Mouse (Mus musculus) MEL (cell line): ENCODE measurements at regions not wholly inside any gene's neighbourhood (a gene's known extent, or its start where the extent isn't known, plus 50 kb on each side); places are given as distances from the start of the nearest gene placed in this dataset.

Experiments
- CHD1 ChIP-seq: IDR thresholded peaks from 2 replicates; pipeline ENCODE4 v1.6.1; 2012; ENCODE audit warnings: low read depth, mild to moderate bottlenecking, inconsistent platforms, low read length, improper control_type of control experiment
- CHD2 ChIP-seq: IDR thresholded peaks from 2 replicates; pipeline ENCODE4 v1.6.1; 2011; ENCODE audit warnings: low read length, improper control_type of control experiment
- CTCF ChIP-seq, 3 experiments: IDR thresholded peaks in 2 of 3; conservative IDR thresholded peaks in 1 of 3; 2 replicates each; pipeline ENCODE4 v1.5.1; 2011 to 2012; ENCODE audit warnings: low read length in 3 of 3, low read depth in 2 of 3, mild to moderate bottlenecking in 2 of 3, improper control_type of control experiment in 1 of 3, inconsistent platforms in 1 of 3, mixed read lengths in 1 of 3, moderate library complexity in 1 of 3; ENCODE audit not compliant: control insufficient read depth in 1 of 3, insufficient read depth in 1 of 3, poor library complexity in 1 of 3, severe bottlenecking in 1 of 3
- EP300 ChIP-seq, 2 experiments: IDR thresholded peaks; 2 replicates each; pipeline ENCODE4 v1.6.1; 2011; ENCODE audit warnings: improper control_type of control experiment in 2 of 2, low read length in 2 of 2, low read depth in 1 of 2, mild to moderate bottlenecking in 1 of 2
- KAT2A ChIP-seq: conservative IDR thresholded peaks from 2 replicates; pipeline ENCODE4 v1.6.1; 2012; ENCODE audit warnings: low read depth, low read length, improper control_type of control experiment, inconsistent platforms
- MAFK ChIP-seq: IDR thresholded peaks from 2 replicates; pipeline ENCODE4 v1.6.1; 2011; ENCODE audit warnings: low read depth, mild to moderate bottlenecking, low read length, improper control_type of control experiment, borderline replicate concordance
- MAX ChIP-seq: IDR thresholded peaks from 2 replicates; pipeline ENCODE4 v1.6.1; 2011; ENCODE audit warnings: low read length, improper control_type of control experiment
- POLR2A ChIP-seq, 2 experiments: IDR thresholded peaks; 2 replicates each; pipeline ENCODE4 v1.6.1; 2011 to 2012; ENCODE audit warnings: low read length in 2 of 2, mild to moderate bottlenecking in 2 of 2, control low read depth in 1 of 2, improper control_type of control experiment in 1 of 2, low read depth in 1 of 2, moderate library complexity in 1 of 2; ENCODE audit not compliant: control insufficient read depth in 1 of 2, insufficient read depth in 1 of 2, poor library complexity in 1 of 2
- SMC3 ChIP-seq: IDR thresholded peaks from 2 replicates; pipeline ENCODE4 v1.6.1; 2011; ENCODE audit warnings: low read depth, low read length, improper control_type of control experiment
- USF1 ChIP-seq: IDR thresholded peaks from 2 replicates; pipeline ENCODE4 v1.6.1; 2014; ENCODE audit warnings: low read depth, mild to moderate bottlenecking, inconsistent platforms, low read length, improper control_type of control experiment, moderate library complexity
- USF2 ChIP-seq, 2 experiments: IDR thresholded peaks; 2 replicates each; pipeline ENCODE4 v1.6.1; 2011 to 2012; ENCODE audit warnings: improper control_type of control experiment in 2 of 2, low read length in 2 of 2, borderline replicate concordance in 1 of 2, inconsistent platforms in 1 of 2, low read depth in 1 of 2, mild to moderate bottlenecking in 1 of 2; ENCODE audit not compliant: insufficient read depth in 1 of 2
- ZC3H11A ChIP-seq: IDR thresholded peaks from 2 replicates; pipeline ENCODE4 v1.6.1; 2012; ENCODE audit warnings: low read depth, mild to moderate bottlenecking, inconsistent platforms, low read length, improper control_type of control experiment

- TF ChIP-seq ZC3H11A = no peak
- TF ChIP-seq USF2 (IDR thresholded peaks at IDR 0.05; ENCODE audit: borderline replicate concordance in 1 of 2, insufficient read depth in 1 of 2, low read depth in 1 of 2, low read length in 2 of 2) = no peak
- TF ChIP-seq MAX = no peak
- no peak for TF ChIP-seq CTCF (IDR thresholded peaks at IDR 0.05 in 2 of 3, conservative IDR thresholded peaks at IDR 0.05 in 1 of 3; ENCODE audit: control insufficient read depth in 1 of 3, insufficient read depth in 1 of 3, low read depth in 2 of 3, low read length in 3 of 3, poor library complexity in 1 of 3, severe bottlenecking in 1 of 3)
- no peak for TF ChIP-seq USF1
- TF ChIP-seq CHD2 = no peak
- TF ChIP-seq EP300 (IDR thresholded peaks at IDR 0.05; ENCODE audit: low read depth in 1 of 2, low read length in 2 of 2) = no peak
- TF ChIP-seq POLR2A (IDR thresholded peaks at IDR 0.05; ENCODE audit: control insufficient read depth in 1 of 2, insufficient read depth in 1 of 2, low read depth in 1 of 2, low read length in 2 of 2, poor library complexity in 1 of 2) = no peak
- TF ChIP-seq MAFK = no peak
- no peak for TF ChIP-seq SMC3
- TF ChIP-seq KAT2A = no peak
- TF ChIP-seq CHD1 = no peak
Measured at GRCm38 (mm10) chr3:129392814-129393804, 60.6 kb upstream of the Enpep start.
